Mouse (Mus musculus): ENCODE measurements at regions not wholly inside any gene's neighbourhood (a gene's known extent, or its start where the extent isn't known, plus 50 kb on each side); places are given as distances from the start of the nearest gene placed in this dataset.

DNA sequence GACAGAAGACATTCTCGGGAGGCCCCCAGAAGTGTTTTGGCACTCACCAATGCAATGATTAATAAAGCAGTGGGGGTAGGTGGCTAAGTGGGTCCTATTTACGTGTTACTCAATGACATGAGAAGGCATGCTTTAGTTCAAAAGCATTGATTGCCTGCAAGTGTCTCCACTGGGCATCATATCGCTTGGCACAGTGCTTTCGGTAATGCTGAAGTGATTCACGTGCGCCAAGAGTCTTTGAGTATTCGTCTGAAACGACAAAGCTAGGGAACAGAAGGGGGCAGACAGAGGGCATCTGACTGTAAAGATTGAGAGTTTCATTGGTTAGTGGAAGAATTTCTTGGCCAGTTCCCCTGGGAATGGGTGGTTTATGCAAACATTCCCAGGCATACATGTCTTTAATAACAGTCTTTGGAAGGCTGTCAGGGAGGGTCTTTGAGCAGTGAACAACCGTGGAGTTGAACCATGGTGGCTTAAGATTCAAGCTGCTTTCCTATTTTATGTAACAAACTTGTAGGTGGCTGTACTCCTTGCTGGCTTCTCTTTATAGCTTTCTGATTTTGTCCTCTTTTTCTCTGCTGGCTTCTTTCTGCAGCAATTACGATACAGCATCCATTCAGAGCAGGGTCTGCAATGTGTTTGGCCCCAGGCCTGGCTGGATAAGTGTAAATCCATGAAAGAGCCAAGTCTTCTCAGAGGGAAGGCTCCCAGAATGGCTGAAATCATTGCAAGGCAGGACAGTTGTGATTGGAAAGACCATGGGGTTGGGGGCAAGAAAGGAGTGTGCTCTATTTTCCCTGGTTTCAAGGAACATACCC lies 62.2 kb upstream of the Ltbp1 start:
- H3K27me3 ChIP-seq (ENCODE audit: control insufficient read depth, insufficient read depth, low read length): no peaks in the 10 kb centered on the region
- H3K9ac ChIP-seq (ENCODE audit: low read length): no peak overlapping the region
- no peak overlapping the region for H3K27ac ChIP-seq (ENCODE audit: low read depth, low read length)
- no peak overlapping the region for H3K4me3 ChIP-seq (ENCODE audit: low read depth, low read length)
- no peak for ATAC-seq (ENCODE audit: low FRiP score)
- no peaks in the 10 kb centered on the region for H3K4me1 ChIP-seq (ENCODE audit: control insufficient read depth, insufficient read depth, low read length)
- H3K36me3 ChIP-seq (ENCODE audit: control insufficient read depth, insufficient read depth, low read length): no peaks in the 10 kb centered on the region
- WGBS: 77% methylated on average over 10 of the region's 10 CpGs
- H3K9me3 ChIP-seq (ENCODE audit: control insufficient read depth, low read length): no peaks in the 10 kb centered on the region
- H3K4me2 ChIP-seq: no peak overlapping the region
- peak; percentile 79 for DNase-seq (ENCODE audit: low spot score, missing footprints)

DNA sequence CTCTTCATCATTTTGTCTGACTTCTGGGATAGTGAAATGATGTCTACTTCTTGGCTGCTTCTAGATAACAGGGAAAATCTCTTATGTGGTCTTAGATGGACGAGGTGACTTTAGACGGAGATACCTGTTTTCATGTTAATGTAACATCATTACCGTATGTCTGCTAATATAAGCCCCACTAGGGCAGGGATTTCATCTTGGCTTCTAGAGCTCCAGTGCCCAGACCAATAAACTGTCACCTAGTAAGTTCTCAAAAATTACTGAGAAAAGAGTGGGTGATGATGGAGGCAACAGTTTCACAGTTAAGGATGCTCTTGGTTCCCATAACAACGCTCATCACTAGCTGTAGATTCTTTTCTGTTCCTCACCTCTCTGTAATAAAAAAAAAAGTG lies 61.6 kb upstream of the Ltbp1 start:
- H3K4me3 ChIP-seq (ENCODE audit: low read depth, low read length): no peak overlapping the region

GRCm38 (mm10) chr17:74945149-74945548 lies 60.2 kb upstream of the Ltbp1 start:
- ATAC-seq (ENCODE audit: low FRiP score) (no peak), DNase-seq (ENCODE audit: low spot score, missing footprints) (peak; percentile 62)
- Histone ChIP-seq H3K4me3 (ENCODE audit: low read depth, low read length) (no peak overlapping the region), H3K4me1 (ENCODE audit: control insufficient read depth, insufficient read depth, low read length) (no peaks in the 10 kb centered on the region), H3K4me2 (no peak overlapping the region), H3K9ac (ENCODE audit: low read length) (no peak overlapping the region), H3K27ac (ENCODE audit: low read depth, low read length) (no peak overlapping the region), H3K36me3 (ENCODE audit: control insufficient read depth, insufficient read depth, low read length) (no peaks in the 10 kb centered on the region), H3K27me3 (ENCODE audit: control insufficient read depth, insufficient read depth, low read length) (no peaks in the 10 kb centered on the region), H3K9me3 (ENCODE audit: control insufficient read depth, low read length) (no peaks in the 10 kb centered on the region)
- WGBS: 75% methylated on average over 6 of the region's 6 CpGs

More for the DNA sequence above, 61.6 kb upstream of the Ltbp1 start:
- no peak overlapping the region for H3K4me2 ChIP-seq
- no peaks in the 10 kb centered on the region for H3K4me1 ChIP-seq (ENCODE audit: control insufficient read depth, insufficient read depth, low read length)
- H3K27ac ChIP-seq (ENCODE audit: low read depth, low read length): no peak overlapping the region
- H3K9ac ChIP-seq (ENCODE audit: low read length): no peak overlapping the region
- H3K36me3 ChIP-seq (ENCODE audit: control insufficient read depth, insufficient read depth, low read length): no peaks in the 10 kb centered on the region
- no peaks in the 10 kb centered on the region for H3K27me3 ChIP-seq (ENCODE audit: control insufficient read depth, insufficient read depth, low read length)
- WGBS: 35% methylated on average over 4 of the region's 4 CpGs
- H3K9me3 ChIP-seq (ENCODE audit: control insufficient read depth, low read length): no peaks in the 10 kb centered on the region
- peak; percentile 85 for DNase-seq (ENCODE audit: low spot score, missing footprints)
- no peak for ATAC-seq (ENCODE audit: low FRiP score)

DNA sequence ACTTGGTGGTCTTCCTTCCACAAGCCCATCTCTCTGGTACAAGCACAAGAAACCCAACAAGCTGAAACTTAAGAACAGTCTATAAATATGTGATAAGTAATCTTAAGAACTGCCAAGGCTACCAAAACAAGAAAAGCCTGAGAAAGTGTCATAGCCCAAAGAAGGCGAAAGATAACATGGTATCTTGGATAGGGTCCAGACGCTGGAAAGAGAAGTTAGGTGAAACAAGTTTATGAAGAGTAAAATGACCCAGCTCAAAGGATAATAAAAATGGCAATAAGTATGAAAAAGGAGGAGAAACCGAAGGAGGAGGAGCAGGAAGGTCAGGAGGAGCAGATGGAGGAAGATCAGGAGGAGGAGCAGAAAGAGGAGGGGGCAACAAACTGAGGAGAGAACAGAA lies 56.9 kb upstream of the Ltbp1 start:
- Histone ChIP-seq H3K9ac (ENCODE audit: low read length) (no peak overlapping the region), H3K4me2 (no peak overlapping the region), H3K9me3 (ENCODE audit: control insufficient read depth, low read length) (no peaks in the 10 kb centered on the region), H3K27ac (ENCODE audit: low read depth, low read length) (no peak overlapping the region), H3K27me3 (ENCODE audit: control insufficient read depth, insufficient read depth, low read length) (no peaks in the 10 kb centered on the region), H3K4me1 (ENCODE audit: control insufficient read depth, insufficient read depth, low read length) (no peaks in the 10 kb centered on the region), H3K36me3 (ENCODE audit: control insufficient read depth, insufficient read depth, low read length) (no peaks in the 10 kb centered on the region), H3K4me3 (ENCODE audit: low read depth, low read length) (no peak overlapping the region)
- WGBS: 88% methylated on average over 3 of the region's 3 CpGs
- DNase-seq (ENCODE audit: low spot score, missing footprints) (no peak), ATAC-seq (ENCODE audit: low FRiP score) (no peak)

GRCm38 (mm10) chr17:74950316-74950715 lies 55.1 kb upstream of the Ltbp1 start:
- 89% methylated on average over 2 of the region's 2 CpGs for WGBS
- no peak overlapping the region for H3K4me2 ChIP-seq
- no peak overlapping the region for H3K9ac ChIP-seq (ENCODE audit: low read length)
- H3K27ac ChIP-seq (ENCODE audit: low read depth, low read length): no peak overlapping the region
- DNase-seq (ENCODE audit: low spot score, missing footprints): peak; percentile 71
- H3K27me3 ChIP-seq (ENCODE audit: control insufficient read depth, insufficient read depth, low read length): no peaks in the 10 kb centered on the region
- H3K36me3 ChIP-seq (ENCODE audit: control insufficient read depth, insufficient read depth, low read length): no peaks in the 10 kb centered on the region
- no peaks in the 10 kb centered on the region for H3K4me1 ChIP-seq (ENCODE audit: control insufficient read depth, insufficient read depth, low read length)
- no peak for ATAC-seq (ENCODE audit: low FRiP score)
- no peaks in the 10 kb centered on the region for H3K9me3 ChIP-seq (ENCODE audit: control insufficient read depth, low read length)
- H3K4me3 ChIP-seq (ENCODE audit: low read depth, low read length): no peak overlapping the region

GRCm38 (mm10) chr17:74954988-74955387 lies 50.4 kb upstream of the Ltbp1 start:
- H3K4me1 ChIP-seq (ENCODE audit: control insufficient read depth, insufficient read depth, low read length): no peaks in the 10 kb centered on the region
- H3K36me3 ChIP-seq (ENCODE audit: control insufficient read depth, insufficient read depth, low read length): no peaks in the 10 kb centered on the region
- DNase-seq (ENCODE audit: low spot score, missing footprints): peak; percentile 39
- H3K4me2 ChIP-seq: no peak overlapping the region
- ATAC-seq (ENCODE audit: low FRiP score): no peak
- no peak overlapping the region for H3K4me3 ChIP-seq (ENCODE audit: low read depth, low read length)
- 94% methylated on average over 2 of the region's 2 CpGs for WGBS
- H3K9ac ChIP-seq (ENCODE audit: low read length): no peak overlapping the region
- no peak overlapping the region for H3K27ac ChIP-seq (ENCODE audit: low read depth, low read length)
- no peaks in the 10 kb centered on the region for H3K27me3 ChIP-seq (ENCODE audit: control insufficient read depth, insufficient read depth, low read length)
- no peaks in the 10 kb centered on the region for H3K9me3 ChIP-seq (ENCODE audit: control insufficient read depth, low read length)
